Mouse (Mus musculus) effector memory CD4-positive, alpha-beta T cell, adult 7 months (primary cell): Measurements from ENCODE around the gene Cog7. TPM values are rescaled to one million over a fixed set of nuclear protein-coding genes. Genes with fewer than 3 reads are reported as not detected.

Experiments used
- polyA plus RNA-seq: library from polyadenylated mRNA; unstranded; fragments of 100-300 nt; shearing (Covaris generic); gene quantifications from one replicate; pipeline ENCODE4 v1.2.1, GENCODE M21; 2017

Cog7 gene
- 11.3 TPM for polyA plus RNA-seq

DNA sequence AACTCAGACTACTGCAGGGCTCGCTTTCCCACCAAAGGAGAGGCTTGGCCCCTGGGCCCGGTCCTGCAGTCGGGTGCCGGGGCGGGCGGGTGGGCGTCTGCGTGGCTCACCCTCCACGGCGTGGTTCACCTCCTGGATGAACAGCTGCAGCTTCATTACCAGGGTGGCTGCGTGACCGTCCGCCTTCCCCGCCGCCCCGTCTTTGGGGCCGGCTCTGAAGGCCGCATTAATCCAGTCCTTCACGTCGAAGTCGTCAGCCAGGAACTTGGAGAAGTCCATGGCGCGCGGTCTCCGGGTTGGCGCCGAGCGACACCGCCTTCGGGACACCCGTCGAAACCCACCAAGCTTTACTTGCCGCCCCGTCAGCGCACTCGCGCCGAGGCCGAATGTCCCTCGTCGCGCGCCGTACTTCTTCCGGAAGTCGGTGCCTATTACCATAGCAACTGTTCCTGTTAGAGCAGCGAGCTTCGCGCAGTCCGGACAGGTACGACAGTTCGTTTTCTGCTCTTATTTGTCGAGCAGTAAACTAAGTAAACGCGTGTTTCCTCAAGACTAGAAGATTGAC, at the start of gene Cog7:
Gene Cog7, minus strand, starts transcription at position 405 of the 565 bp plus-strand sequence.

DNA sequence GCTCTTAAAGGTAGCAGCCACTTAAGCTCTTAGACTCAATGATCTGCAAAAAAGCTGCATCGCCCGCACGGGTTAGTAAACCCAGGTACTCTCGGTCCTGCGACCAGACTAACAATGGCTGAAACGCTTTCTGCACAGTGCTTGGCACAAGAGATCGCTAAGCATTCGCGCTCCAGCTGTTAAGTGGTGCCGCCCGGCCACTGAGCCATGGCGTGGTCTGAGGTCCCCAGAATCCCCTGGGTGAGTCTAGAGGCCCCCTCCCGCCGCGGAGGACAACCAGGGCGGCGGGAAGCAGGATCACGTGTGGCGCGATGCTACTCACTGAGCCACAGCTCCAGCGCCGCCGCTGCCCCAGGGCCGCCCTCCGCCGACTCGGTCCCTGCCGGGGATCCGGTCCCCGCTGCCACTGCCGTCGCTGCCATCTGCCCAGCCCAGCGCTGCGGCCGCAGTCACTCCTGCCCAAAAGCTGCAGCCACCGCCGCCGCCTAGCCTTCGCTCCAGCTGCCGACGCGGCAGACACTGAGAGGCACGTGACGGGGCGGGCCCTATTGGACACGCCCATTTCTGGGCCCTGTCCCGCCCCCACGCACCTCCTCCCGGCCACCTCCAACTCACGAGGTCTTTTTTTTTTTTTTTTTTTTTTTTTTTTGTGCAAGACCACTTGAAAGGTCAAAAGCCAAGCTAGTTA, 39.3 kb upstream of the Cog7 start, which contains the start of gene Gga2:
Gene Gga2, minus strand, starts transcription at position 556 of the 688 bp plus-strand sequence.

DNA sequence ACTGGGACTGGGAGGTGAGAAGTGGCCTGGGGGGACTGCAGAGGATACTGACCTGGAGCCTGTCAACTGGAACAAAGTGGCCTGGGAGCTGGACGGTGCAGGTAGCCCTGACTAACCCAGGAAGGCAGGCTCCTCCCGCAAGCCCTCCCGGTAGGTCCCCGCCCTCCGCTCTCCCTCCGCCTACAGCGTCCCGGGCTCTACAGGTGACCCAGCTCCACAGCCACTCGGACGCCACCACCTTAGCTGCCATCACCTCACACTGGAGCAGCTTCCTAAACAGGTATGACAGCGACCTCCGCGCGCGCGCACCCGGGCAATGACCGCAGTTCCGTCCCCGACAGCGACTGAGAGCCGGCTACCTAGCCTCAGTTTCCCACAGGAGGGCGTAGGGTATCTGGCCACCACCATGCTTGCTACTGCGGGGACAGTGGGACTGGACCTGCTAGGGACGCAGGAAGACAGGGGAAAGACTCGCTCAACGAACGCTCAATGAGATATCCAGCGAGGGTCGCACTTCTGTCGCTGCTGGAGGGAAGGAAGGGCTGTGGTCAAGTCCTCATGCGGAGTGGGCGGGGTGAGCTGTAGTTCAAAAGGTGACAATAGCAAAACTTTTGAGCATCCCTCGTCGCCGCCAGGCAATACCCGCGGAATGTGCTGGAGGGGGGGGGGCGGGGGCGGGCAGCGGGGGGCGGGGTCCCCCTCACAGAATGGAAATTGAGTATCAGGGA, 116.5 kb downstream of the Cog7 start, which contains the start of gene Scnn1b:
Gene Scnn1b, plus strand, starts transcription at position 181 of the 728 bp plus-strand sequence.

Other genes starting within 250 kb of the Cog7 start
- gene Scnn1g, start 247.2 kb downstream of the Cog7 start, polyA plus RNA-seq: not detected
- gene Scnn1b, start 116.7 kb downstream of the Cog7 start, polyA plus RNA-seq: not detected
- 5.4 TPM for gene Gga2, start 39.5 kb upstream of the Cog7 start, polyA plus RNA-seq
- 49.8 TPM for gene Ubfd1, start 85.5 kb upstream of the Cog7 start, polyA plus RNA-seq
- 20.1 TPM for gene Ears2, start 85.6 kb upstream of the Cog7 start, polyA plus RNA-seq
- 120 TPM for gene Ndufab1, start 120.2 kb upstream of the Cog7 start, polyA plus RNA-seq
- gene Palb2, start 151.3 kb upstream of the Cog7 start, polyA plus RNA-seq: 3.7 TPM
- gene Dctn5, start 151.3 kb upstream of the Cog7 start, polyA plus RNA-seq: 76.1 TPM
- 0.82 TPM for gene Plk1, start 177.7 kb upstream of the Cog7 start, polyA plus RNA-seq
- 0.26 TPM for gene Ern2, start 204.5 kb upstream of the Cog7 start, polyA plus RNA-seq
- gene Chp2, start 237.8 kb upstream of the Cog7 start, polyA plus RNA-seq: not detected